Mouse (Mus musculus): ENCODE measurements at regions not wholly inside any gene's neighbourhood (a gene's known extent, or its start where the extent isn't known, plus 50 kb on each side); places are given as distances from the start of the nearest gene placed in this dataset.

GRCm38 (mm10) chr1:190384555-190384954 lies 214.0 kb upstream of the Prox1 start:
- H3K4me1 ChIP-seq (ENCODE audit: control insufficient read depth, insufficient read depth, low read length), result no peaks in the 10 kb centered on the region
- H3K27me3 ChIP-seq (ENCODE audit: control insufficient read depth, insufficient read depth, low read length), result no peaks in the 10 kb centered on the region
- H3K9ac ChIP-seq (ENCODE audit: low read length), result no peak overlapping the region
- WGBS, result 83% methylated on average over 12 of the region's 12 CpGs
- no peak overlapping the region for H3K27ac ChIP-seq (replicated peaks; ENCODE audit: low read depth, low read length)
- no peak overlapping the region for H3K4me2 ChIP-seq (ENCODE audit: low read depth, severe bottlenecking)
- H3K4me3 ChIP-seq (ENCODE audit: low read depth, low read length), result no peak overlapping the region
- H3K36me3 ChIP-seq (ENCODE audit: control insufficient read depth, insufficient read depth, low read length), result no peaks in the 10 kb centered on the region
- ATAC-seq (ENCODE audit: insufficient number of reproducible peaks, low FRiP score, low TSS enrichment, low read depth) (no peak), DNase-seq (ENCODE audit: low spot score) (no peak)
- H3K9me3 ChIP-seq (ENCODE audit: control insufficient read depth, low read length), result no peaks in the 10 kb centered on the region

- Histone ChIP-seq H3K4me3 (ENCODE audit: low read depth, low read length) (no peak overlapping the region), H3K9ac (ENCODE audit: low read length) (no peak overlapping the region), H3K36me3 (ENCODE audit: control insufficient read depth, insufficient read depth, low read length) (no peaks in the 10 kb centered on the region), H3K4me1 (ENCODE audit: control insufficient read depth, insufficient read depth, low read length) (no peaks in the 10 kb centered on the region), H3K9me3 (ENCODE audit: control insufficient read depth, low read length) (no peaks in the 10 kb centered on the region), H3K27me3 (ENCODE audit: control insufficient read depth, insufficient read depth, low read length) (no peaks in the 10 kb centered on the region), H3K27ac (replicated peaks; ENCODE audit: low read depth, low read length) (no peak overlapping the region), H3K4me2 (ENCODE audit: low read depth, severe bottlenecking) (no peak overlapping the region)
- DNase-seq (ENCODE audit: low spot score), result no peak
- 88% methylated on average over 10 of the region's 10 CpGs for WGBS
- no peak for ATAC-seq (ENCODE audit: insufficient number of reproducible peaks, low FRiP score, low TSS enrichment, low read depth)
Observed at GRCm38 (mm10) chr1:190383256-190383838, 212.8 kb upstream of the Prox1 start.

GRCm38 (mm10) chr1:190380151-190380550 lies 209.6 kb upstream of the Prox1 start:
- ATAC-seq (ENCODE audit: insufficient number of reproducible peaks, low FRiP score, low TSS enrichment, low read depth) (no peak), DNase-seq (ENCODE audit: low spot score) (no peak)
- H3K4me3 ChIP-seq (ENCODE audit: low read depth, low read length), result no peak overlapping the region
- H3K4me2 ChIP-seq (ENCODE audit: low read depth, severe bottlenecking), result no peak overlapping the region
- no peak overlapping the region for H3K9ac ChIP-seq (ENCODE audit: low read length)
- H3K27ac ChIP-seq (replicated peaks; ENCODE audit: low read depth, low read length), result no peak overlapping the region
- no peaks in the 10 kb centered on the region for H3K9me3 ChIP-seq (ENCODE audit: control insufficient read depth, low read length)
- no peaks in the 10 kb centered on the region for H3K4me1 ChIP-seq (ENCODE audit: control insufficient read depth, insufficient read depth, low read length)
- H3K36me3 ChIP-seq (ENCODE audit: control insufficient read depth, insufficient read depth, low read length), result no peaks in the 10 kb centered on the region
- 67% methylated on average over 10 of the region's 10 CpGs for WGBS
- no peaks in the 10 kb centered on the region for H3K27me3 ChIP-seq (ENCODE audit: control insufficient read depth, insufficient read depth, low read length)

- Histone ChIP-seq H3K4me1 (ENCODE audit: control insufficient read depth, insufficient read depth, low read length) (no peaks in the 10 kb centered on the region), H3K9ac (ENCODE audit: low read length) (no peak overlapping the region), H3K4me3 (ENCODE audit: low read depth, low read length) (no peak overlapping the region), H3K4me2 (ENCODE audit: low read depth, severe bottlenecking) (no peak overlapping the region), H3K36me3 (ENCODE audit: control insufficient read depth, insufficient read depth, low read length) (no peaks in the 10 kb centered on the region), H3K27ac (replicated peaks; ENCODE audit: low read depth, low read length) (no peak overlapping the region), H3K9me3 (ENCODE audit: control insufficient read depth, low read length) (no peaks in the 10 kb centered on the region), H3K27me3 (ENCODE audit: control insufficient read depth, insufficient read depth, low read length) (no peaks in the 10 kb centered on the region)
- DNase-seq (ENCODE audit: low spot score) (no peak), ATAC-seq (ENCODE audit: insufficient number of reproducible peaks, low FRiP score, low TSS enrichment, low read depth) (no peak)
- 71% methylated on average over 22 of the region's 22 CpGs for WGBS
Observed at GRCm38 (mm10) chr1:190375160-190375880, 204.8 kb upstream of the Prox1 start.

GRCm38 (mm10) chr1:190374270-190374669 lies 203.8 kb upstream of the Prox1 start:
- Histone ChIP-seq H3K27me3 (ENCODE audit: control insufficient read depth, insufficient read depth, low read length) (no peaks in the 10 kb centered on the region), H3K4me3 (ENCODE audit: low read depth, low read length) (no peak overlapping the region), H3K9me3 (ENCODE audit: control insufficient read depth, low read length) (no peaks in the 10 kb centered on the region), H3K4me1 (ENCODE audit: control insufficient read depth, insufficient read depth, low read length) (no peaks in the 10 kb centered on the region), H3K27ac (replicated peaks; ENCODE audit: low read depth, low read length) (no peak overlapping the region), H3K9ac (ENCODE audit: low read length) (no peak overlapping the region), H3K4me2 (ENCODE audit: low read depth, severe bottlenecking) (no peak overlapping the region), H3K36me3 (ENCODE audit: control insufficient read depth, insufficient read depth, low read length) (no peaks in the 10 kb centered on the region)
- no peak for ATAC-seq (ENCODE audit: insufficient number of reproducible peaks, low FRiP score, low TSS enrichment, low read depth)
- DNase-seq (ENCODE audit: low spot score), result peak; percentile 40
- WGBS, result 54% methylated on average over 3 of the region's 3 CpGs

GRCm38 (mm10) chr1:190366631-190367030 lies 196.1 kb upstream of the Prox1 start:
- no peak for ATAC-seq (ENCODE audit: insufficient number of reproducible peaks, low FRiP score, low TSS enrichment, low read depth)
- H3K4me1 ChIP-seq (ENCODE audit: control insufficient read depth, insufficient read depth, low read length), result no peaks in the 10 kb centered on the region
- no peaks in the 10 kb centered on the region for H3K36me3 ChIP-seq (ENCODE audit: control insufficient read depth, insufficient read depth, low read length)
- no peak for DNase-seq (ENCODE audit: low spot score)
- no peak overlapping the region for H3K27ac ChIP-seq (replicated peaks; ENCODE audit: low read depth, low read length)
- no peak overlapping the region for H3K4me3 ChIP-seq (ENCODE audit: low read depth, low read length)
- H3K9me3 ChIP-seq (ENCODE audit: control insufficient read depth, low read length), result no peaks in the 10 kb centered on the region
- 72% methylated on average over 8 of the region's 8 CpGs for WGBS
- no peak overlapping the region for H3K9ac ChIP-seq (ENCODE audit: low read length)
- H3K27me3 ChIP-seq (ENCODE audit: control insufficient read depth, insufficient read depth, low read length), result no peaks in the 10 kb centered on the region
- no peak overlapping the region for H3K4me2 ChIP-seq (ENCODE audit: low read depth, severe bottlenecking)

- Histone ChIP-seq H3K9me3 (ENCODE audit: control insufficient read depth, low read length) (no peaks in the 10 kb centered on the region), H3K9ac (ENCODE audit: low read length) (no peak overlapping the region), H3K27me3 (ENCODE audit: control insufficient read depth, insufficient read depth, low read length) (no peaks in the 10 kb centered on the region), H3K4me1 (ENCODE audit: control insufficient read depth, insufficient read depth, low read length) (no peaks in the 10 kb centered on the region), H3K4me2 (ENCODE audit: low read depth, severe bottlenecking) (no peak overlapping the region), H3K27ac (replicated peaks; ENCODE audit: low read depth, low read length) (no peak overlapping the region), H3K36me3 (ENCODE audit: control insufficient read depth, insufficient read depth, low read length) (no peaks in the 10 kb centered on the region), H3K4me3 (ENCODE audit: low read depth, low read length) (no peak overlapping the region)
- ATAC-seq (ENCODE audit: insufficient number of reproducible peaks, low FRiP score, low TSS enrichment, low read depth), result no peak
- 93% methylated on average over 11 of the region's 11 CpGs for WGBS
- DNase-seq (ENCODE audit: low spot score), result no peak
Observed at GRCm38 (mm10) chr1:190365126-190365525, 194.6 kb upstream of the Prox1 start.

GRCm38 (mm10) chr1:190360661-190361060 lies 190.1 kb upstream of the Prox1 start:
- Histone ChIP-seq H3K4me3 (ENCODE audit: low read depth, low read length) (no peak overlapping the region), H3K4me1 (ENCODE audit: control insufficient read depth, insufficient read depth, low read length) (no peaks in the 10 kb centered on the region), H3K9ac (ENCODE audit: low read length) (no peak overlapping the region), H3K9me3 (ENCODE audit: control insufficient read depth, low read length) (no peaks in the 10 kb centered on the region), H3K36me3 (ENCODE audit: control insufficient read depth, insufficient read depth, low read length) (no peaks in the 10 kb centered on the region), H3K27me3 (ENCODE audit: control insufficient read depth, insufficient read depth, low read length) (no peaks in the 10 kb centered on the region), H3K27ac (replicated peaks; ENCODE audit: low read depth, low read length) (no peak overlapping the region), H3K4me2 (ENCODE audit: low read depth, severe bottlenecking) (no peak overlapping the region)
- ATAC-seq (ENCODE audit: insufficient number of reproducible peaks, low FRiP score, low TSS enrichment, low read depth) (no peak), DNase-seq (ENCODE audit: low spot score) (no peak)
- 84% methylated on average over 5 of the region's 5 CpGs for WGBS

GRCm38 (mm10) chr1:190357779-190358178 lies 187.3 kb upstream of the Prox1 start:
- ATAC-seq (ENCODE audit: insufficient number of reproducible peaks, low FRiP score, low TSS enrichment, low read depth), result no peak
- DNase-seq (ENCODE audit: low spot score), result no peak
- Histone ChIP-seq H3K27me3 (ENCODE audit: control insufficient read depth, insufficient read depth, low read length) (peaks cover 8% of the 10 kb centered on the region), H3K9me3 (ENCODE audit: control insufficient read depth, low read length) (no peaks in the 10 kb centered on the region), H3K27ac (replicated peaks; ENCODE audit: low read depth, low read length) (no peak overlapping the region), H3K36me3 (ENCODE audit: control insufficient read depth, insufficient read depth, low read length) (no peaks in the 10 kb centered on the region), H3K9ac (ENCODE audit: low read length) (no peak overlapping the region), H3K4me2 (ENCODE audit: low read depth, severe bottlenecking) (no peak overlapping the region), H3K4me1 (ENCODE audit: control insufficient read depth, insufficient read depth, low read length) (no peaks in the 10 kb centered on the region), H3K4me3 (ENCODE audit: low read depth, low read length) (no peak overlapping the region)
- 73% methylated on average over 5 of the region's 5 CpGs for WGBS

All from limb, embryonic 11.5 days (tissue).